In genomic region chr19:32659346-32659745, GRCm38 (mm10) we compare ENCODE assay signal across 27 mouse cellular contexts.
DNase-seq lines count a peak whose midpoint lies in the region; ATAC-seq lines count a peak whose summit lies in the region.
"Had no signal": no experiment of that assay in that cellular context is flagged by ENCODE, and none has a peak within 500 bp of the region (broad histone marks: within the 10 kb centered on the region; RNA-seq: fewer than 3 reads in every experiment).

No protein-coding gene starts in this region.

- peak; percentile 33 for DNase-seq in kidney, adult 11 months
- peak; percentile 28 to 36 for DNase-seq in kidney, adult 8-10 months
- DNase-seq in adipocyte (ENCODE audit: low spot score) = peak; percentile 38
- peak; percentile 12 for DNase-seq in kidney, postnatal 10 days
- no peak for DNase-seq in spleen, postnatal 4 days (ENCODE audit: low spot score in 2 of 2)
- DNase-seq in embryonic facial prominence, embryonic 10.5 days (ENCODE audit: low spot score) = no peak
- DNase-seq: adrenal gland, adult 2 months; adrenal gland, postnatal 14 days; B cell, adult 2 months; cerebellum, adult 11 months; cerebellum, adult 2 months; cerebellum, adult 9-11 months; cerebellum, postnatal 25 days; gastrocnemius, postnatal 25 days; heart, adult 2 months had no signal

- no peak overlapping the region for H3K9ac ChIP-seq in kidney, embryonic 16.5 days (replicated peaks; ENCODE audit: low read length)
- no peak overlapping the region for H3K9ac ChIP-seq in kidney, embryonic 15.5 days
- H3K9ac ChIP-seq: embryonic facial prominence, embryonic 13.5 days; forebrain, embryonic 12.5 days; forebrain, embryonic 15.5 days; hindbrain, embryonic 12.5 days; hindbrain, embryonic 15.5 days had no signal

- H3K9me3 ChIP-seq in kidney, embryonic 16.5 days (ENCODE audit: low read length) = no peaks in the 10 kb centered on the region
- H3K9me3 ChIP-seq in kidney, embryonic 15.5 days (replicated peaks) = no peaks in the 10 kb centered on the region
- H3K9me3 ChIP-seq in embryonic facial prominence, embryonic 10.5 days = no peaks in the 10 kb centered on the region
- H3K9me3 ChIP-seq: embryonic facial prominence, embryonic 13.5 days; forebrain, embryonic 12.5 days; forebrain, embryonic 15.5 days; G1E; hindbrain, embryonic 12.5 days; hindbrain, embryonic 15.5 days had no signal

- WGBS in kidney, embryonic 16.5 days = 70% methylated on average over 5 of the region's 5 CpGs
- WGBS in kidney, embryonic 15.5 days = 70% methylated on average over 5 of the region's 5 CpGs
- 80% methylated on average over 5 of the region's 5 CpGs for WGBS in embryonic facial prominence, embryonic 10.5 days

- no peak overlapping the region for H3K4me3 ChIP-seq in kidney, embryonic 16.5 days (ENCODE audit: low read length)
- no peak overlapping the region for H3K4me3 ChIP-seq in kidney, embryonic 15.5 days (replicated peaks)
- H3K4me3 ChIP-seq in embryonic facial prominence, embryonic 10.5 days = no peak overlapping the region
- H3K4me3 ChIP-seq: embryonic facial prominence, embryonic 13.5 days; erythroblast, embryonic 14.5 days; forebrain, embryonic 12.5 days; forebrain, embryonic 15.5 days; heart, adult 2 months; hindbrain, embryonic 12.5 days; hindbrain, embryonic 15.5 days had no signal

- no peak overlapping the region for H3K27ac ChIP-seq in kidney, embryonic 16.5 days (ENCODE audit: low read length)
- H3K27ac ChIP-seq in kidney, embryonic 15.5 days = no peak overlapping the region
- no peak overlapping the region for H3K27ac ChIP-seq in embryonic facial prominence, embryonic 10.5 days (replicated peaks)
- H3K27ac ChIP-seq: embryonic facial prominence, embryonic 13.5 days; forebrain, embryonic 12.5 days; forebrain, embryonic 15.5 days; heart, adult 2 months; hindbrain, embryonic 12.5 days; hindbrain, embryonic 15.5 days had no signal

- ATAC-seq in kidney, embryonic 16.5 days (ENCODE audit: low FRiP score, low TSS enrichment) = no peak
- ATAC-seq in kidney, embryonic 15.5 days (replicated peaks; ENCODE audit: low FRiP score) = no peak
- ATAC-seq: forebrain, embryonic 15.5 days; Patski had no signal

- no peaks in the 10 kb centered on the region for H3K27me3 ChIP-seq in kidney, embryonic 16.5 days (ENCODE audit: insufficient read depth, low read length)
- H3K27me3 ChIP-seq in kidney, embryonic 15.5 days = no peaks in the 10 kb centered on the region
- H3K27me3 ChIP-seq in embryonic facial prominence, embryonic 10.5 days (replicated peaks; ENCODE audit: low read depth, poor library complexity, severe bottlenecking) = no peaks in the 10 kb centered on the region
- H3K27me3 ChIP-seq: CH12.LX; embryonic facial prominence, embryonic 13.5 days; forebrain, embryonic 12.5 days; forebrain, embryonic 15.5 days; hindbrain, embryonic 12.5 days; hindbrain, embryonic 15.5 days; Patski had no signal

- H3K4me2 ChIP-seq in kidney, embryonic 16.5 days (replicated peaks; ENCODE audit: low read depth, low read length) = no peak overlapping the region
- no peak overlapping the region for H3K4me2 ChIP-seq in kidney, embryonic 15.5 days
- H3K4me2 ChIP-seq: embryonic facial prominence, embryonic 13.5 days; forebrain, embryonic 12.5 days; forebrain, embryonic 15.5 days; heart, embryonic 11.5 days; hindbrain, embryonic 12.5 days; hindbrain, embryonic 15.5 days had no signal

- peaks cover 3% of the 10 kb centered on the region; the same call in 1 of the 2 replicates for H3K36me3 ChIP-seq in kidney, embryonic 16.5 days (ENCODE audit: insufficient read depth, low read length)
- 0 out of 2 replicates have a peak, but pooled peaks cover 8% of the 10 kb centered on the region for H3K36me3 ChIP-seq in kidney, embryonic 15.5 days
- peaks cover 15% of the 10 kb centered on the region for H3K36me3 ChIP-seq in embryonic facial prominence, embryonic 10.5 days (replicated peaks)
- H3K36me3 ChIP-seq: forebrain, embryonic 15.5 days; hindbrain, embryonic 12.5 days; hindbrain, embryonic 15.5 days had no signal

- H3K4me1 ChIP-seq in kidney, embryonic 16.5 days (ENCODE audit: insufficient read depth, low read length) = no peaks in the 10 kb centered on the region
- no peaks in the 10 kb centered on the region for H3K4me1 ChIP-seq in kidney, embryonic 15.5 days
- no peaks in the 10 kb centered on the region for H3K4me1 ChIP-seq in embryonic facial prominence, embryonic 10.5 days
- H3K4me1 ChIP-seq: embryonic facial prominence, embryonic 13.5 days; forebrain, embryonic 12.5 days; forebrain, embryonic 15.5 days; hindbrain, embryonic 12.5 days; hindbrain, embryonic 15.5 days had no signal

Comparison
In these comparisons a context has a peak if more than half of its experiments do, and no peak if none do; other contexts are left out.
1. DNase-seq: peak in kidney, adult 11 months (single experiment), kidney, adult 8-10 months (2 of 2), adipocyte (single experiment) and kidney, postnatal 10 days (single experiment); none in spleen, postnatal 4 days (0 of 2) and embryonic facial prominence, embryonic 10.5 days (single experiment).